Mouse (Mus musculus): Measurements from ENCODE around the gene Spryd7.

DNA sequence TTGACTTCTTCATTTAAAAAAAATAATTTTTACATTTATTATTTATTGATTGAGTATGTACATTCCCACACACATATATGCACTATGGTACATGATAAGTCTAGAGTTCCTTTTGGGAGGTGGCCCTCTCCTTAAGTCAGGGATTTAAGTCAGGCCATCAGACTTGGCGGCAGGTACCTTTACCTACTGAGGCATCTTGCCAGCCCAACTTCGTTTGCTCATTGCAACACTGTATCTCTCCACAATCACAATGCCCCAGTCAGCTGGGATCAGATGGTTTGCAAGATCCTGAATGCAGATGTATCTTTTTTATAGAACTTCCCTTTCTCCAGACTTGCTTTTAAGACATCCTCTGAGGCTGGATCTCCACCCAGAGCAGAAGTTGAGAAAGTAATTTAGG lies 32.9 kb downstream of the Spryd7 start:
- TF ChIP-seq CTCF (IDR thresholded peaks at IDR 0.05), result no peak
- no peak for TF ChIP-seq EP300 (IDR thresholded peaks at IDR 0.05)
